ENCODE assay signal across 27 mouse cellular contexts in genomic region chr7:117550916-117551549, GRCm38 (mm10).
DNase-seq lines count a peak whose midpoint lies in the region; ATAC-seq and TF ChIP-seq lines count a peak whose summit lies in the region.
"Had no signal": no experiment of that assay in that cellular context is flagged by ENCODE, and none has a peak within 500 bp of the region (broad histone marks: within the 10 kb centered on the region; RNA-seq: fewer than 3 reads in every experiment).

No protein-coding gene starts in this region.

- DNase-seq in cerebellum, postnatal 14 days: peak; percentile 42 to 43
- DNase-seq in cerebellum, adult 2 months: no peak
- DNase-seq in neural tube, embryonic 10.5 days (ENCODE audit: extremely low spot score, low spot score): no peak
- no peak for DNase-seq in limb, embryonic 10.5 days (ENCODE audit: low spot score)
- DNase-seq in adrenal gland, postnatal 14 days: no peak
- no peak for DNase-seq in left cerebral cortex, postnatal 10 days (ENCODE audit: extremely low spot score in 1 of 2, low spot score in 2 of 2)
- DNase-seq: adrenal gland, adult 8-10 months; cerebellum, adult 11 months; cerebellum, postnatal 25 days; kidney, adult 8-10 months; kidney, postnatal 14 days; layer of hippocampus, adult 9-11 months; lung, adult 2 months; lung, postnatal 10 days; midbrain, embryonic 14.5 days; right cerebral cortex, postnatal 4 days; thymus, adult 18-20 months; thymus, postnatal 36 days had no signal

- no peaks in the 10 kb centered on the region for H3K36me3 ChIP-seq in neural tube, embryonic 13.5 days
- no peaks in the 10 kb centered on the region for H3K36me3 ChIP-seq in limb, embryonic 10.5 days
- H3K36me3 ChIP-seq: G1E; heart, embryonic 15.5 days; hindbrain, embryonic 13.5 days; limb, embryonic 15.5 days had no signal

- no peak for TF ChIP-seq CTCF in cerebellum, adult 2 months (IDR thresholded peaks at IDR 0.05; ENCODE audit: borderline replicate concordance, insufficient read depth, low read depth, low read length)

- no peaks in the 10 kb centered on the region; the same call in 1 of the 2 replicates for H3K4me1 ChIP-seq in cerebellum, adult 2 months (ENCODE audit: control insufficient read depth, insufficient read depth, low read length)
- peaks cover 49% of the 10 kb centered on the region for H3K4me1 ChIP-seq in neural tube, embryonic 13.5 days (replicated peaks)
- H3K4me1 ChIP-seq in limb, embryonic 10.5 days: peaks cover 29% of the 10 kb centered on the region

- H3K9me3 ChIP-seq in neural tube, embryonic 13.5 days: no peaks in the 10 kb centered on the region
- no peaks in the 10 kb centered on the region for H3K9me3 ChIP-seq in limb, embryonic 10.5 days (replicated peaks)
- H3K9me3 ChIP-seq: heart, embryonic 15.5 days; hindbrain, embryonic 13.5 days; limb, embryonic 15.5 days had no signal

- intact Hi-C loops in left cerebral cortex, postnatal 10 days (cut with DNase I): no loop called here

- no peak overlapping the region for H3K27ac ChIP-seq in cerebellum, adult 2 months (ENCODE audit: insufficient read depth, low read length)
- no peak overlapping the region for H3K27ac ChIP-seq in neural tube, embryonic 13.5 days (replicated peaks)
- 0 out of 2 replicates have a peak overlapping the region, but pooled peaks have one; percentile 6 for H3K27ac ChIP-seq in limb, embryonic 10.5 days
- H3K27ac ChIP-seq: heart, embryonic 15.5 days; hindbrain, embryonic 13.5 days; limb, embryonic 15.5 days; liver, embryonic 14.5 days; macrophage; stomach, postnatal 0 days had no signal

- no peaks in the 10 kb centered on the region for H3K27me3 ChIP-seq in cerebellum, adult 2 months (ENCODE audit: control insufficient read depth, insufficient read depth, low read length)
- peaks cover 58% of the 10 kb centered on the region for H3K27me3 ChIP-seq in neural tube, embryonic 13.5 days
- no peaks in the 10 kb centered on the region for H3K27me3 ChIP-seq in limb, embryonic 10.5 days (ENCODE audit: low read depth, poor library complexity, severe bottlenecking)
- H3K27me3 ChIP-seq: heart, embryonic 15.5 days; limb, embryonic 15.5 days had no signal

- no peak overlapping the region for H3K4me3 ChIP-seq in cerebellum, adult 2 months (replicated peaks; ENCODE audit: insufficient read depth, low read depth, low read length)
- no peak overlapping the region for H3K4me3 ChIP-seq in neural tube, embryonic 13.5 days
- H3K4me3 ChIP-seq in limb, embryonic 10.5 days: no peak overlapping the region
- H3K4me3 ChIP-seq: heart, embryonic 15.5 days; hindbrain, embryonic 13.5 days; limb, embryonic 15.5 days had no signal

- no peak for TF ChIP-seq POLR2A in cerebellum, adult 2 months (IDR thresholded peaks at IDR 0.05; ENCODE audit: borderline replicate concordance, insufficient read depth, low read length)

- ATAC-seq in neural tube, embryonic 13.5 days (ENCODE audit: low read depth): 0 out of 2 replicates have a peak, but pooled peaks have one; percentile 54
- ATAC-seq: intestine, embryonic 16.5 days had no signal

- WGBS in cerebellum, adult 2 months: 41% methylated on average over 16 of the region's 16 CpGs
- WGBS in neural tube, embryonic 13.5 days: 16% methylated on average over 16 of the region's 16 CpGs
- WGBS in limb, embryonic 10.5 days: 70% methylated on average over 16 of the region's 16 CpGs

- H3K4me2 ChIP-seq in neural tube, embryonic 13.5 days: no peak overlapping the region
- H3K4me2 ChIP-seq: heart, embryonic 15.5 days; hindbrain, embryonic 13.5 days; limb, embryonic 15.5 days had no signal

- H3K9ac ChIP-seq in neural tube, embryonic 13.5 days: no peak overlapping the region
- H3K9ac ChIP-seq: heart, embryonic 15.5 days; hindbrain, embryonic 13.5 days; limb, embryonic 15.5 days; liver, embryonic 14.5 days had no signal

Comparison
In these comparisons a context has a peak if more than half of its experiments do, and no peak if none do; other contexts are left out.
1. DNase-seq: peak in cerebellum, postnatal 14 days (2 of 2); none in cerebellum, adult 2 months (0 of 2), neural tube, embryonic 10.5 days (single experiment), limb, embryonic 10.5 days (single experiment), adrenal gland, postnatal 14 days (single experiment) and left cerebral cortex, postnatal 10 days (0 of 2).